Comparison of ENCODE assay signal across 8 mouse cellular contexts in genomic region chr10:95013946-95014345, GRCm38 (mm10).
DNase-seq lines count a peak whose midpoint lies in the region; ATAC-seq and TF ChIP-seq lines count a peak whose summit lies in the region.
"Had no signal": no experiment of that assay in that cellular context is flagged by ENCODE, and none has a peak within 500 bp of the region (broad histone marks: within the 10 kb centered on the region; RNA-seq: fewer than 3 reads in every experiment).

No protein-coding gene starts in this region.

- WGBS in lung, embryonic 14.5 days, result 72% methylated on average over 4 of the region's 4 CpGs

- H3K36me3 ChIP-seq in lung, embryonic 14.5 days (ENCODE audit: insufficient read depth), result no peaks in the 10 kb centered on the region

- no peaks in the 10 kb centered on the region for H3K4me1 ChIP-seq in lung, embryonic 14.5 days (ENCODE audit: insufficient read depth)

- H3K9ac ChIP-seq in lung, embryonic 14.5 days, result no peak overlapping the region

- peak; percentile 23 for DNase-seq in adipocyte (ENCODE audit: low spot score)
- DNase-seq in adrenal gland, postnatal 25 days, result peak; percentile 73
- DNase-seq in gastrocnemius, postnatal 25 days, result peak; percentile 83
- DNase-seq in lung, embryonic 14.5 days, result peak; percentile 32
- DNase-seq in liver, result no peak
- no peak for DNase-seq in embryo, embryonic 9.5 days (ENCODE audit: extremely low spot score)
- DNase-seq in thymus, postnatal 14 days, result no peak

- ATAC-seq in lung, embryonic 14.5 days (ENCODE audit: insufficient read depth), result no peak

- no peak overlapping the region for H3K4me2 ChIP-seq in lung, embryonic 14.5 days

- no peaks in the 10 kb centered on the region for H3K9me3 ChIP-seq in lung, embryonic 14.5 days (ENCODE audit: low read depth, low read length)

- no peak overlapping the region for H3K4me3 ChIP-seq in lung, embryonic 14.5 days (ENCODE audit: low read depth, low read length)
- H3K4me3 ChIP-seq: erythroblast, embryonic 14.5 days had no signal

- no peaks in the 10 kb centered on the region for H3K27me3 ChIP-seq in lung, embryonic 14.5 days (ENCODE audit: insufficient read depth, low read length)

- TF ChIP-seq CTCF in lung, embryonic 14.5 days (IDR thresholded peaks at IDR 0.05; ENCODE audit: low read depth), result no peak

- no peak overlapping the region for H3K27ac ChIP-seq in lung, embryonic 14.5 days (ENCODE audit: low read depth)

Comparison
In these comparisons a context has a peak if more than half of its experiments do, and no peak if none do; other contexts are left out.
1. DNase-seq: peak in adipocyte (single experiment), adrenal gland, postnatal 25 days (single experiment), gastrocnemius, postnatal 25 days (single experiment) and lung, embryonic 14.5 days (single experiment); none in liver (single experiment), embryo, embryonic 9.5 days (single experiment) and thymus, postnatal 14 days (single experiment).